Mouse (Mus musculus): ENCODE measurements at regions not wholly inside any gene's neighbourhood (a gene's known extent, or its start where the extent isn't known, plus 50 kb on each side); places are given as distances from the start of the nearest gene placed in this dataset.

GRCm38 (mm10) chr9:115857301-115857700 lies 52.0 kb upstream of the Gadl1 start:
- no peaks in the 10 kb centered on the region for H3K4me1 ChIP-seq (ENCODE audit: control insufficient read depth, insufficient read depth, low read length)
- H3K4me3 ChIP-seq (ENCODE audit: insufficient read depth, low read length) = no peak overlapping the region
- no peak overlapping the region for H3K27ac ChIP-seq (ENCODE audit: insufficient read depth, low read length)
- TF ChIP-seq CTCF (IDR thresholded peaks at IDR 0.05; ENCODE audit: borderline replicate concordance, insufficient read depth, low read length) (no peak), POLR2A (IDR thresholded peaks at IDR 0.05; ENCODE audit: low read depth, low read length) (no peak)

DNA sequence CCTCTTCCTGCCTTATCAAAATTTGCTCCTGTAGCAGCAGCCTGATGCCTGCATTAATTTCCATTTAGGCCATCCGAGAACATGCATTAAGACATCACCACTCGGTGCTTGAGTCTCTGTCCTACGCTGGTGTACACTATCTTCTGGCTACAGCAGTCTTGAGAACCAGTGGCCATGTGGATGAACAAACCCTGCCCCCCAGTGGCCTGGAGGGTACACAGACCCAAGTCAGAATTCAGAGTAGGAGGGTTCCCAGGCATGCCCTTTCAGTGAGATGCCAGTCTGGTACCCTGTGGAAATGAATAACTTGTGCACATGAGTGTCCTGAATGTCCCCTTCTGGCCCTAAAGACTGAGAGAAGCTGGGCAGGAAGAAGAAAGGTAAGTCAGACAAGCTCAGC lies 50.4 kb upstream of the Gadl1 start:
- Histone ChIP-seq H3K27ac (ENCODE audit: insufficient read depth, low read length) (no peak overlapping the region), H3K4me3 (ENCODE audit: insufficient read depth, low read length) (no peak overlapping the region), H3K4me1 (ENCODE audit: control insufficient read depth, insufficient read depth, low read length) (no peaks in the 10 kb centered on the region)
- TF ChIP-seq POLR2A (IDR thresholded peaks at IDR 0.05; ENCODE audit: low read depth, low read length) = no peak
- no peak for TF ChIP-seq CTCF (IDR thresholded peaks at IDR 0.05; ENCODE audit: borderline replicate concordance, insufficient read depth, low read length)

All from embryonic fibroblast, embryonic 13.5 days (primary cell).